Mouse (Mus musculus) lung, postnatal 0 days (tissue): ENCODE measurements at regions not wholly inside any gene's neighbourhood (a gene's known extent, or its start where the extent isn't known, plus 50 kb on each side); places are given as distances from the start of the nearest gene placed in this dataset.

Source experiments
- CTCF ChIP-seq: IDR thresholded peaks from 2 replicates; pipeline ENCODE4 v1.5.1; 2016; ENCODE audit warnings: antibody characterized with exemption, mild to moderate bottlenecking
- EP300 ChIP-seq: IDR thresholded peaks from 2 replicates; pipeline ENCODE4 v1.6.1; 2016; ENCODE audit warnings: antibody characterized with exemption, mild to moderate bottlenecking, control low read depth

- no peak for TF ChIP-seq CTCF
- TF ChIP-seq EP300 = no peak
Observed at GRCm38 (mm10) chr12:5969556-5969955, 594.1 kb upstream of the Klhl29 start.
